Mouse (Mus musculus): ENCODE results near the gene Cpm.
"Not testable (repeated sequence)": the region's sequence is repeated elsewhere in the genome, so short reads cannot be mapped to it uniquely, and the experiment has no call there.

The Cpm gene

GRCm38 (mm10) chr10:117702024-117702833, 72.9 kb downstream of the Cpm start:
- DNase-seq (ENCODE audit: low read depth, low spot score): no peak

- DNase-seq (ENCODE audit: low read depth, low spot score): no peak
These were observed 74.2 kb downstream of the Cpm start for GRCm38 (mm10) chr10:117703506-117703905.

DNA sequence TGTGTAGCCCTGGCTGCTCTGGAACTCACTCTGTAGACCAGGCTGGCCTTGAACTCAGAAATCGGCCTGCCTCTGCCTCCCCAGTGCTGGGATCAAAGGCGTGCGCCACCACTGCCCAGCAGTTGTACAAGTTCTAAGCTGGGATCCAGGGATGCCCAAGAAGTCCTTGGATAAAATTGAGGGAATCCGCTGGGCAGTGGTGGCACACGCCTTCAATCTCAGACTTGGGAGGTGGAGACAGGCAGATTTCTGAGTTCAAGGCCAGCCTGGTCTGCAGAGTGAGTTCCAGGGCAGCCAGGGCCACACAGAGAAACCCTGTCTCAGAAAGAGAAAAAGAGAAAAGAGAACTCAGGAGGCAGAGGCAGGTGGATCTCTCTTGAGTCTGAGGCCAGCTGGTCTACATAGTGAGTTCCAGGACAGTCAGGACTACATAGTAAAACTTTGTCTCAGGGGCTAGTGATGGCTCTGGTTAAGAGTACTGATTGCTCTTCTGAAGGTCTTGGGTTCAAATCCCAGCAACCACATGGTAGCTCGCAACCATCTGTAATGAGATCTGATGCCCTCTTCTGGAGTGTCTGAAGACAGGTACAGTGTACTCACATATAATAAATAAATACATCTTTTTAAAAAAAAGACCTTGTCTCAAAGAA, 75.1 kb downstream of the Cpm start:
- not testable (repeated sequence) for DNase-seq (ENCODE audit: low read depth, low spot score)

GRCm38 (mm10) chr10:117704964-117705335, 75.7 kb downstream of the Cpm start:
- no peak for DNase-seq (ENCODE audit: low read depth, low spot score)

DNA sequence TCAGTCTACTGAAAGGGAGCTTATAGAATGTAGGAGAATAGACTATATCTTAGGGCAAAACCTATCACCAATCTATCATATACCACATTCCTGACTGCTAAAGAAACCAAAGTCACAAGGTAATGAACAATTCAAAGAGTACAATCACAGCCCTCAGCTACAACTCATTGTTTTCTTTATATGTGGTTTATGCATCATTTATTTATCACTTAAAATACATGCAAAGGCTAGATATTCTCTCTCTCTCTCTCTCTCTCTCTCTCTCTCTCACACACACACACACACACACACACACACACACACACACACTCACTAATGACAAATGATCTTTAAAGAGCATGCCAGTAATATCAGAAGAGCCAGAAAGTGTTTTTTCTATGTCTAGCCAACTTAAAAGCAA, 76.5 kb downstream of the Cpm start:
- DNase-seq (ENCODE audit: low read depth, low spot score): no peak

DNA sequence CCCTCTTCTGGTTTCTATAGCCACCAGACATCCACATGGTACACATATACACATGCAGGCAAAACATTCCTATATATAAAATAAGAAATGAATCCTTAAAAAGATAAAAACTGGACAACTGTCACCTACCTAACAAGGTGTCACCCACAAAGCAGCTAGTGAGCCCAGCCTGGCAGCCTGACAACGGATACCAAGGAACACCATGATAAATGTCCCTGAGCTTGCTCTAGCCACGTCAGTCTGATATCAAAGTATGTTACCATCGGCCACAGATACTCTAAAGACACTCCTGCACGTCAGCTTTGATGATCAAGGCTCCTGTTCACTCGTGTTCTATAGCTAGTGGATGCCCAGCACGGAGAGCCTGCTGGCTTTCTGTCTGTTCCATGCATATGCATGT, 77.1 kb downstream of the Cpm start:
- DNase-seq (ENCODE audit: low read depth, low spot score): no peak

GRCm38 (mm10) chr10:117707114-117707838, 78.0 kb downstream of the Cpm start:
- no peak for DNase-seq (ENCODE audit: low read depth, low spot score)

DNA sequence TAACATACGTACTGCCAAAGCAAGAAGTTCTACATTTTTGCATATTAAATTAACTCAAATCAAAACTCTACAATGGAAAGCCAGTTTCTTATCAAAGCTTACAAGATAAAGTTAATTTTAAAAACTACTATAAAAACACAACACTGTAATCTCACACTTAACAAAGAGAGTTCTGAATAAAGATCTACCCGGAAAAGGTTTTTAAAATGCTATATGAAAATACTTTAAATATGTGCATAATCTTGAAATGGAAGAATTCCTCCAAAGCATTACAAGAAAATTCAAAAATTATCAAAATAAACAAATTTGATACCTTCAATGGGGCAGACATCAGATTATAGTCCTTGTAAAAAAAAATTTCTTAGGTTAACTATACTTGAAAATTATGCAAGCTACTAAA, 79.1 kb downstream of the Cpm start:
- DNase-seq (ENCODE audit: low read depth, low spot score): no peak

GRCm38 (mm10) chr10:117708856-117709255, 79.6 kb downstream of the Cpm start:
- no peak for DNase-seq (ENCODE audit: low read depth, low spot score)

DNA sequence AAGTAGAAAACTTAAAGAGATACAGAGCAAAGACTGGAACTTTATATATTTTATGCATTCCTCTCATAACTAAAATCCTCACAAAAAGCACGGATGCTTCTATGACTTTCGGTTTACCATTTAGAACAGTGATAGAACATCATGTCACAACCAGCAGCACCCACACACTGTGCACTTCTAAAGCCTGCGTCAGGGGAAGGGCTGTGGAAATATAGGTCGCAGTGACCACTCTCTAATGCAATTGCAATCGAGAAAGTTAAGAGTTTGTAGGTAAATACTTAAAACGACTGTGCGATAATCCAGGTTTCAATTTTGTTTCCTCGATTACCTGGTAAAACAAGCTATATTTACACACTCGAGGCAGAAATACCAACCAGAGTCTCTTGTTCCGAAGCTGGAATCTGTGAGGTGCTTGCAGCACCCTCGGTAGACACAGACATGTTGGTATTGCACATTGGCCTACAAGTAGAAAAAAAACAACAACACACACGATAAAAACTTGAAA, 80.1 kb downstream of the Cpm start:
- DNase-seq (ENCODE audit: low read depth, low spot score): no peak

DNA sequence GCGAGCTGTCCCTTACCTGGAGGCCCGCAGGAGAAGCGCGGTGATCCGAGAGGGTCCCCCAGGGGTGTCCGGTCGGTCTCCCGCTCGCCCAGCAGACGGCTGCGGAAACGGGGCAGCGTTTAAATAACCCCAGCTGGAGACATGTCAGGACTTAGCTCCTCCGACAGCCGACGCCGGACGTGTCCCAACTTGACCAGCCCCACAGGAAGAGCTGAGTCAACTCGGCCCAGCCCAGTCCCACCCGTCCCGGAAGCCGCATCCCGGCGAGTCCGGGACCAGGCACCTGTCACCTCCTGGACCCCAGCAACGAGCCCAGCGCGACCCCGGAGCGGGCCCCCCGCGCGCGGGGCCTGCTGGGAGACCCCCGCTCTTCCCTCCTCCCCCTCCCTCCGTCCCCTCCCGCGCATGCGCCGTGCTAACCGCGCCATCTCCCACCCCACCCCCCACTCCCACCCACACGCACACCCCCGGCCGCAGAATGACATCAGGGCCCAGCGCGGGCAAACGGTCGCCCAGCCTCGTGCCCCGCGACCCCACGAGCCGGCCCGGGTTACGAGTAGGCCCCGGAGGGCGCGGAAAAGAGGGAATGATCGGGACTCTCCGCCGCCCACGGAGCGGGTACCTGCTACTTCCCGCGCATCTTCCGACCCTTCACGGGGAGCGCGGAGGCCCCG, 80.8 kb downstream of the Cpm start:
- DNase-seq (ENCODE audit: low read depth, low spot score): peak; percentile 64

- DNase-seq (ENCODE audit: low read depth, low spot score): peak; percentile 84
These were observed 81.4 kb downstream of the Cpm start, which contains the start of gene Mdm2 for GRCm38 (mm10) chr10:117710604-117711141. Mdm2 (minus strand) TSS chr10:117710758.

GRCm38 (mm10) chr10:117711408-117711807, 82.1 kb downstream of the Cpm start:
- no peak for DNase-seq (ENCODE audit: low read depth, low spot score)

DNA sequence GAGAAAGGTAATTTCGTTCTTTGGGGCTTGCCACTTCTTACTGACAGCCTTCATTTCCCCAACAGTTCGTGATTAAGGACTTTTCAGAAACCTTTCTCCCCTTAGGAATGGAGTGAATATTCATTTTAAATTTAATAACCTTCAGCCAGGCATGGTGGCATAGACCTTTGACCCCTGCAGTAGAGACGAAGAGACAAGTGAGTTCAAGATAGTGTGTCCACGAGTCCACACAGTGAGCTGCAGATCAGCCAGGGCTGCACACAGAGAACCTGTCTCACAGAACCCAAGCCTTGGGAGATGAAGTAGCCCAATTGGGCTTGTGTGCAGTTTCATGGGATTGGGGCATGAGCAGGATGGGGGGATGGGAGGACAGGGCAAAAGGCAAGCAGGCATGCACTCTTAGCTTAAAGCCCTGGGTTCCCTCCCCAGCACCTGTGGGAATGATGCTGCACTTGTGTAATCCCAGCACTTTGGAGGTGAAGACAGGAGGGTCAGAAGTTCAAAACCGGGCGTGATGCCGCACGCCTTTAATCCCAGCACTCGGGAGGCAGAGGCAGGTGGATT, 83.0 kb downstream of the Cpm start:
- DNase-seq (ENCODE audit: low read depth, low spot score): no peak

GRCm38 (mm10) chr10:117712871-117713270, 83.6 kb downstream of the Cpm start:
- DNase-seq (ENCODE audit: low read depth, low spot score): no peak

GRCm38 (mm10) chr10:117713466-117713865, 84.2 kb downstream of the Cpm start:
- DNase-seq (ENCODE audit: low read depth, low spot score): no peak

- DNase-seq (ENCODE audit: low read depth, low spot score): no peak
These were observed 84.8 kb downstream of the Cpm start for GRCm38 (mm10) chr10:117714048-117714545.

GRCm38 (mm10) chr10:117714928-117715500, 85.7 kb downstream of the Cpm start:
- no peak for DNase-seq (ENCODE audit: low read depth, low spot score)

GRCm38 (mm10) chr10:117715654-117716053, 86.4 kb downstream of the Cpm start:
- DNase-seq (ENCODE audit: low read depth, low spot score): not testable (repeated sequence)

GRCm38 (mm10) chr10:117716686-117717085, 87.4 kb downstream of the Cpm start:
- no peak for DNase-seq (ENCODE audit: low read depth, low spot score)

GRCm38 (mm10) chr10:117717583-117717982, 88.3 kb downstream of the Cpm start:
- no peak for DNase-seq (ENCODE audit: low read depth, low spot score)
